Comparison of ENCODE assay signal across 12 mouse cellular contexts in the genomic region with DNA sequence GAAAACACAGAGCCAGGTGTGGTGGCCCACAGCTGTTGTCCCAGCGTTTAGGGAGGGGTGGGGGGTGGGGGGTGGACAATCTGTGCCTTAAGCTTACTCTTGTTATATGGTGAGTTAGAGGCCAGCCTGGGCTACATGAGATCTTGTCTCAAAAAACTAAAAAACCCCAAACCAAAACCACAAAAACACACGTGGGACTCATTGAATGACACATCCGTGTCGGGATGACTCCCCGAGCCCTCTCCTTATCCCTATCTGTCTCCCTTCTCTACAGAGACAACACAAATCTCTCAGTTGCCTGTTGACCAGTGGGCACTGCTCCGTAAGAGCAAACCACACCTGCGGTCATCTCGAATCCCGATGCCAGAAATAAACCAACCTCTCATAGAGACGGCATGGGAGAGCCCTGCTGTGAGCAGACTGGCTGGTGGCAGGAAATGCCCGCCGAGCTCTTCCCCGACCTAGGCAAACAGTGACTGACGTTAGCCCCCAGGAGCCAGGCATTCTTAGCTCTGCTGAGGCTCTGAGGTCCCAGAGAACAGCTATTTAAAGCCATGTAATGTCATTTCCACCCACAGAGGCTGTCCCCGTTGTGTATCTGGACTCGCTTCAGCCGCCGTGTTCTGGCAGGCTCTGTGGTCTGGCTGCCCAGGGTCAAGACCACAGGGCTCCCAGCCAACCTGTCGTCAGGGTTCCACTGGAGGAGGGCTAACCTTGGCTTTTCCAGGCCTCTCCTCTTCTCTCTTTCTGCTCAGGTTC. TPM values are rescaled to one million over a fixed set of nuclear protein-coding genes. Genes with fewer than 3 reads are reported as not detected.
DNase-seq lines count a peak whose midpoint lies in the region; ATAC-seq and TF ChIP-seq lines count a peak whose summit lies in the region.
"Had no signal": no experiment of that assay in that cellular context is flagged by ENCODE, and none has a peak within 500 bp of the region (broad histone marks: within the 10 kb centered on the region; RNA-seq: fewer than 3 reads in every experiment).

No protein-coding gene starts in this region.

- peak; percentile 65 for DNase-seq in adrenal gland, postnatal 25 days
- DNase-seq in heart, adult 11 months, result peak; percentile 95
- DNase-seq in right cerebral cortex, postnatal 36 days (ENCODE audit: low spot score in 2 of 2), result no peak
- DNase-seq: right cerebral cortex, postnatal 25 days had no signal

- no peak overlapping the region for H3K9ac ChIP-seq in intestine, postnatal 0 days (ENCODE audit: low read depth, low read length)
- no peak overlapping the region for H3K9ac ChIP-seq in neural tube, embryonic 15.5 days (replicated peaks)
- H3K9ac ChIP-seq: limb, embryonic 12.5 days had no signal

- H3K4me2 ChIP-seq in myocyte (ENCODE audit: low read depth), result peak overlapping the region; percentile 38
- no peak overlapping the region for H3K4me2 ChIP-seq in intestine, postnatal 0 days (replicated peaks; ENCODE audit: low read depth)
- no peak overlapping the region for H3K4me2 ChIP-seq in neural tube, embryonic 15.5 days
- H3K4me2 ChIP-seq: limb, embryonic 12.5 days; midbrain, embryonic 11.5 days had no signal

- H3K9me3 ChIP-seq in megakaryocyte, embryonic 14.5 days, result peaks cover 14% of the 10 kb centered on the region
- no peaks in the 10 kb centered on the region for H3K9me3 ChIP-seq in intestine, postnatal 0 days (ENCODE audit: control insufficient read depth)
- no peaks in the 10 kb centered on the region for H3K9me3 ChIP-seq in neural tube, embryonic 15.5 days (replicated peaks)
- H3K9me3 ChIP-seq: limb, embryonic 12.5 days had no signal

- peaks cover 65% of the 10 kb centered on the region for H3K27me3 ChIP-seq in megakaryocyte, embryonic 14.5 days (replicated peaks)
- peaks cover 6% of the 10 kb centered on the region for H3K27me3 ChIP-seq in myocyte (ENCODE audit: control insufficient read depth, insufficient read depth, insufficient read length)
- no peaks in the 10 kb centered on the region for H3K27me3 ChIP-seq in intestine, postnatal 0 days (replicated peaks; ENCODE audit: control insufficient read depth, insufficient read depth, low read length)
- no peaks in the 10 kb centered on the region for H3K27me3 ChIP-seq in neural tube, embryonic 15.5 days (replicated peaks)
- H3K27me3 ChIP-seq: limb, embryonic 12.5 days; Patski had no signal

- peak overlapping the region; percentile 60 for H3K4me3 ChIP-seq in megakaryocyte, embryonic 14.5 days (replicated peaks)
- H3K4me3 ChIP-seq in myocyte, result no peak overlapping the region
- no peak overlapping the region for H3K4me3 ChIP-seq in intestine, postnatal 0 days (ENCODE audit: low read depth, low read length)
- no peak overlapping the region for H3K4me3 ChIP-seq in neural tube, embryonic 15.5 days (replicated peaks)
- H3K4me3 ChIP-seq: limb, embryonic 12.5 days had no signal

- no peak for TF ChIP-seq POLR2A in myocyte (IDR thresholded peaks at IDR 0.05; ENCODE audit: insufficient read length, low read depth)

- no peaks in the 10 kb centered on the region for H3K79me2 ChIP-seq in myocyte (ENCODE audit: control insufficient read depth, insufficient read depth)

- WGBS in intestine, postnatal 0 days, result 49% methylated on average over 19 of the region's 19 CpGs
- 56% methylated on average over 19 of the region's 19 CpGs for WGBS in neural tube, embryonic 15.5 days

- H3ac ChIP-seq in myocyte (ENCODE audit: control insufficient read depth, insufficient read length), result no peak overlapping the region

- TF ChIP-seq CTCF in intestine, postnatal 0 days (IDR thresholded peaks at IDR 0.05; ENCODE audit: low read depth), result no peak

- H3K4me1 ChIP-seq in megakaryocyte, embryonic 14.5 days, result peaks cover 10% of the 10 kb centered on the region
- no peaks in the 10 kb centered on the region for H3K4me1 ChIP-seq in intestine, postnatal 0 days (replicated peaks; ENCODE audit: control insufficient read depth, insufficient read depth, low read length)
- H3K4me1 ChIP-seq in neural tube, embryonic 15.5 days, result peaks cover 7% of the 10 kb centered on the region

- no peaks in the 10 kb centered on the region for H3K36me3 ChIP-seq in megakaryocyte, embryonic 14.5 days (replicated peaks; ENCODE audit: low read length)
- no peaks in the 10 kb centered on the region for H3K36me3 ChIP-seq in myocyte (ENCODE audit: control insufficient read depth, insufficient read depth)
- no peaks in the 10 kb centered on the region for H3K36me3 ChIP-seq in intestine, postnatal 0 days (ENCODE audit: control insufficient read depth, insufficient read depth)
- H3K36me3 ChIP-seq in neural tube, embryonic 15.5 days, result no peaks in the 10 kb centered on the region
- H3K36me3 ChIP-seq: limb, embryonic 12.5 days had no signal

- H3K27ac ChIP-seq in intestine, postnatal 0 days (ENCODE audit: low read depth, low read length), result no peak overlapping the region
- H3K27ac ChIP-seq in neural tube, embryonic 15.5 days (replicated peaks), result no peak overlapping the region
- H3K27ac ChIP-seq: limb, embryonic 12.5 days had no signal

- ATAC-seq in megakaryocyte, adult 5-6 weeks (ENCODE audit: poor library complexity, severe bottlenecking), result no peak
- no peak for ATAC-seq in intestine, postnatal 0 days
- no peak for ATAC-seq in neural tube, embryonic 15.5 days (ENCODE audit: low FRiP score)
- ATAC-seq: Patski had no signal

TF ChIP-seq in myocyte, 11 proteins besides CTCF, POLR2A, EP300 and RAD21:
- no peak for TF ChIP-seq POLR2AphosphoS2 (IDR thresholded peaks at IDR 0.05; ENCODE audit: insufficient read length, low read depth)
- TF ChIP-seq SRF (IDR thresholded peaks at IDR 0.05; ENCODE audit: control insufficient read depth, insufficient read length, low read depth), result no peak
- TF ChIP-seq MAX (IDR thresholded peaks at IDR 0.05; ENCODE audit: low read depth), result no peak
- peak in 1 of 3 experiments; percentile 1 for TF ChIP-seq MYOG (IDR thresholded peaks at IDR 0.05; ENCODE audit: control insufficient read depth in 1 of 3, insufficient read depth in 1 of 3, insufficient read length in 2 of 3, low read depth in 2 of 3)
- TF ChIP-seq TCF12 (IDR thresholded peaks at IDR 0.05; ENCODE audit: insufficient read depth, poor library complexity, severe bottlenecking), result no peak
- TF ChIP-seq TCF3 (IDR thresholded peaks at IDR 0.05; ENCODE audit: insufficient read length, low read depth), result no peak
- TF ChIP-seq E2F4 (IDR thresholded peaks at IDR 0.05; ENCODE audit: insufficient read depth), result no peak

RNA-seq across cellular contexts. Expression of a gene that starts 24.3 kb away (rescaled TPM):
- polyA plus RNA-seq in megakaryocyte, embryonic 14.5 days (2012; ENCODE audit: insufficient read depth, low replicate concordance), result 0.54 TPM in 1 of 2 replicates, not detected in the other
- total RNA-seq in megakaryocyte, adult 5-6 weeks (2015), result not detected in 2 replicates
- total RNA-seq in megakaryocyte, adult 5-6 weeks (2017), result not detected in 2 replicates
- 23.1 and 28.0 TPM in 2 replicates for total RNA-seq in adrenal gland, postnatal 25 days (2021)
- 0.02 TPM for polyA plus RNA-seq in myocyte (2012; fragmentation: generic; extraction: Trizol)
- polyA plus RNA-seq in intestine, postnatal 0 days (2015; fragmentation: Nextera tagmentation; extraction: Ambion mirVana), result 0.57 and 0.60 TPM in 2 replicates
- 3.6 and 4.6 TPM in 2 replicates for polyA plus RNA-seq in neural tube, embryonic 15.5 days (2015; fragmentation: Nextera tagmentation; extraction: Ambion mirVana)

RNA-seq across cellular contexts. Expression of a gene that starts 37.2 kb away (rescaled TPM):
- 0.47 TPM in 1 of 2 replicates, not detected in the other for polyA plus RNA-seq in megakaryocyte, embryonic 14.5 days (2012; ENCODE audit: insufficient read depth, low replicate concordance)
- 0.11 and 1.1 TPM in 2 replicates for total RNA-seq in megakaryocyte, adult 5-6 weeks (2015)
- 0.66 TPM in 1 of 2 replicates, not detected in the other for total RNA-seq in megakaryocyte, adult 5-6 weeks (2017)
- total RNA-seq in adrenal gland, postnatal 25 days (2021), result not detected in 2 replicates
- not detected for polyA plus RNA-seq in myocyte (2012; fragmentation: generic; extraction: Trizol)
- 1.6 and 1.7 TPM in 2 replicates for polyA plus RNA-seq in intestine, postnatal 0 days (2015; fragmentation: Nextera tagmentation; extraction: Ambion mirVana)
- 1.4 and 1.8 TPM in 2 replicates for polyA plus RNA-seq in neural tube, embryonic 15.5 days (2015; fragmentation: Nextera tagmentation; extraction: Ambion mirVana)

RNA-seq across cellular contexts. Expression of a gene that starts 59.3 kb away (rescaled TPM):
- polyA plus RNA-seq in megakaryocyte, embryonic 14.5 days (2012; ENCODE audit: insufficient read depth, low replicate concordance), result 45.0 and 64.1 TPM in 2 replicates
- 4.2 and 6.4 TPM in 2 replicates for total RNA-seq in megakaryocyte, adult 5-6 weeks (2015)
- 7.1 and 8.1 TPM in 2 replicates for total RNA-seq in megakaryocyte, adult 5-6 weeks (2017)
- 41.5 and 45.5 TPM in 2 replicates for total RNA-seq in adrenal gland, postnatal 25 days (2021)
- 32.8 TPM for polyA plus RNA-seq in myocyte (2012; fragmentation: generic; extraction: Trizol)
- 10.6 and 11.6 TPM in 2 replicates for polyA plus RNA-seq in intestine, postnatal 0 days (2015; fragmentation: Nextera tagmentation; extraction: Ambion mirVana)
- 41.5 and 43.8 TPM in 2 replicates for polyA plus RNA-seq in neural tube, embryonic 15.5 days (2015; fragmentation: Nextera tagmentation; extraction: Ambion mirVana)

Comparison
In these comparisons a context has a peak if more than half of its experiments do, and no peak if none do; other contexts are left out.
1. DNase-seq: peak in adrenal gland, postnatal 25 days (single experiment) and heart, adult 11 months (single experiment); none in right cerebral cortex, postnatal 36 days (0 of 2).